Mouse (Mus musculus) midbrain, embryonic 10.5 days (tissue): ENCODE results near the gene Shroom1. TPM values are rescaled to one million over a fixed set of nuclear protein-coding genes. Genes with fewer than 3 reads are reported as not detected.

Source experiments
- DNase-seq: peaks from one replicate; pipeline ENCODE4 v3.0.0-alpha.2; 2017; ENCODE audit warnings: low spot score
- H3K27ac ChIP-seq: fragments of 300-500 bp; sonication (generic); replicated peaks from 2 replicates; pipeline ENCODE4 v1.5.1; 2016; ENCODE audit warnings: mild to moderate bottlenecking
- H3K27me3 ChIP-seq: fragments of 300-500 bp; sonication (generic); 2 replicates; pipeline ENCODE4 v1.6.1; 2016; ENCODE audit warnings: low read depth, mild to moderate bottlenecking; ENCODE audit not compliant: poor library complexity, severe bottlenecking
- H3K36me3 ChIP-seq: fragments of 300-500 bp; sonication (generic); 2 replicates; pipeline ENCODE4 v1.6.1; 2016; ENCODE audit warnings: mild to moderate bottlenecking, moderate library complexity
- H3K4me1 ChIP-seq: fragments of 300-500 bp; sonication (generic); 2 replicates; pipeline ENCODE4 v1.6.1; 2016
- H3K4me3 ChIP-seq: fragments of 300-500 bp; sonication (generic); 2 replicates; pipeline ENCODE4 v1.5.1; 2016; ENCODE audit warnings: mild to moderate bottlenecking, moderate library complexity
- H3K9me3 ChIP-seq: fragments of 300-500 bp; sonication (generic); replicated peaks from 2 replicates; pipeline ENCODE4 v1.6.1; 2016; ENCODE audit warnings: mild to moderate bottlenecking
- WGBS: fragments of 180-500 bp; shearing (Covaris S2); methylation state at CpG from one replicate; pipeline ENCODE4 v1.1.7; 2016; 5-methylcytosine and 5-hydroxymethylcytosine counted together
- polyA plus RNA-seq: library from polyadenylated mRNA; unstranded; fragments of >200 nt; fragmentation: Nextera tagmentation; extraction: Ambion mirVana; gene quantifications from 2 replicates; pipeline ENCODE4 v1.2.1, GENCODE M21; 2016

Gene Shroom1
- polyA plus RNA-seq, 1 experiment from 2014 or later, result 1.8 TPM

- DNase-seq, result no peak
- Histone ChIP-seq H3K27me3 (peaks cover 100% of the 10 kb centered on the region), H3K4me1 (peaks cover 41% of the 10 kb centered on the region), H3K4me3 (peak overlapping the region; percentile 31), H3K36me3 (no peaks in the 10 kb centered on the region), H3K9me3 (peaks cover 10% of the 10 kb centered on the region), H3K27ac (peak overlapping the region; percentile 46)
- 22% methylated on average over 8 of the region's 8 CpGs for WGBS
These were observed 18.6 kb downstream of the Shroom1 start for GRCm38 (mm10) chr11:53475620-53476019.

- H3K4me1 ChIP-seq, result peaks cover 35% of the 10 kb centered on the region
- H3K27me3 ChIP-seq, result peaks cover 98% of the 10 kb centered on the region
- H3K4me3 ChIP-seq, result no peak overlapping the region
- 37% methylated on average over 7 of the region's 7 CpGs for WGBS
- H3K27ac ChIP-seq, result no peak overlapping the region
- DNase-seq, result no peak
- H3K9me3 ChIP-seq, result peaks cover 12% of the 10 kb centered on the region
- H3K36me3 ChIP-seq, result no peaks in the 10 kb centered on the region
These were observed 20.8 kb downstream of the Shroom1 start for GRCm38 (mm10) chr11:53477833-53478232.

DNA sequence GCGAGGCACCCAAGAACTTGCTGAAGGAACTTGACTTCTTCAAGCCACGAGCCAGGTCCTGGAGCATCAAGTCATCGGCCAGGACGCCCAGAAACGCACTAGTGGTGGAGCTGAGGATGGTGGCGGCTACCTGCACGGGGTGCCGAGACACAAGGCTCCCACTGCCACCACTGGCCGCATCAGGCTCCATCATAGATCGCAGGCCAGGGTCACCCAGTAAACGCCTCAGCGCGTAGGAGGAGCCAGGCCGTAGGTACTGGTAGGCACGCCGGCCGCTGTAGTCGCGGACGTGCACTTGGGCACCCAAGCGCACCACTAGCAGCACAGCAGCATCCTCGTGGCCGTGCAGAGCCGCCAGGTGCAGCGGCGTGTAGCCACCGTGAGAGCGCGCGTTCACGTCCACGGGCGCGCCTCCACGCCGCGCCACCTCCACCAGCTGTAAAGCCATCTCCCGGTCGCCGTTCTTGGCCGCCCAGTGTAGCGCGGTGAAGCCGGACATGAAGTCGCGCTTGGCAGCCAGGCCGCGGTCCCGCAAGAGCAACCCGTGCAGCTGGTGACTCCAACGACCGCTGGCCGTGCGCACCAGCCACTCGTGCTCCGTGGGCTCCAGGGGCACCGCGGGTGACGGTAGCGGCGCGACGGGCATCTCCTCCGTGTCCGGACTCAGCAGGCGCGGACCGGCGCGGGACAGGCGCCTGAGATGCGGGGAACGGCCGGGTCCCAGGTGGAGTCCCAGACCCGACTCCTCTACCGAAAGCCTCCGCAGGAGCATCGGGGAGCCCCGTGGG, 21.6 kb downstream of the Shroom1 start:
- DNase-seq, result no peak
- Histone ChIP-seq H3K4me1 (peaks cover 35% of the 10 kb centered on the region), H3K36me3 (no peaks in the 10 kb centered on the region), H3K27me3 (peaks cover 97% of the 10 kb centered on the region), H3K27ac (peak overlapping the region; percentile 49; the same call in 1 of the 2 replicates), H3K9me3 (peaks cover 12% of the 10 kb centered on the region), H3K4me3 (peak overlapping the region; percentile 53)
- WGBS, result 5% methylated on average over 79 of the region's 79 CpGs

DNA sequence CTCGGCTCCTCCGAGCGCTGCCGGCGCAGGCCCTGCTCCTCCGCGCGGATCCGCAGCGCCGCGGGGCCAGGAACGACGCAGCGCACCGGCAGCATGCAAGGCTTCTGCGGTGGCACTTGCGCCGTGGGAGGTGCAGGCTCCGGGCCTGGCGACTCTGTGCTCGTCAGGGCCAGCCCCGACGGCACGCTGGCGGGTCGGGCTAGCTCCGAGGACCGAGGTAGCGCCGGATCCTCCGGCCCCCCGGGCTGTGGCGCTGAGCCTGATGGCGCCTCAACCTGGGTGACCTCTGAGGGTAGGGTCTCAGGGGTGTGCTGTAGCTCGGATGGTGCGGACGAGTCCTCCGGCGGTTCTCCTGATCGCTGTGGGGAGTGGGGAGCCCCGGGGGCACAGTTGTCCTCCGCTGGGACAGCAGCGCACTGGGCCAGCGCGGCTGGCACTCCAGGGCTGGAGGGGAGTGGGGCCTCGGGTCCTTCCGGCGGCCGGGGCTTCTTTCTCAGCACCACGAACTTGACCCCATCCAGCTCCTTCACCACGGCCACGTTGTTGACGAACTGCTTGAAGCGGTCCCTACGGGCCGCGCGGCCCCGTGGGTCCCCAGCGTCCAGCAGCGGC, 22.3 kb downstream of the Shroom1 start:
- WGBS, result under 1% methylated on average over 62 of the region's 62 CpGs
- peak; percentile 53 for DNase-seq
- Histone ChIP-seq H3K4me1 (peaks cover 35% of the 10 kb centered on the region), H3K27ac (peak overlapping the region; percentile 49; the same call in 1 of the 2 replicates), H3K36me3 (no peaks in the 10 kb centered on the region), H3K9me3 (peaks cover 12% of the 10 kb centered on the region), H3K27me3 (peaks cover 97% of the 10 kb centered on the region), H3K4me3 (peak overlapping the region; percentile 53)

DNA sequence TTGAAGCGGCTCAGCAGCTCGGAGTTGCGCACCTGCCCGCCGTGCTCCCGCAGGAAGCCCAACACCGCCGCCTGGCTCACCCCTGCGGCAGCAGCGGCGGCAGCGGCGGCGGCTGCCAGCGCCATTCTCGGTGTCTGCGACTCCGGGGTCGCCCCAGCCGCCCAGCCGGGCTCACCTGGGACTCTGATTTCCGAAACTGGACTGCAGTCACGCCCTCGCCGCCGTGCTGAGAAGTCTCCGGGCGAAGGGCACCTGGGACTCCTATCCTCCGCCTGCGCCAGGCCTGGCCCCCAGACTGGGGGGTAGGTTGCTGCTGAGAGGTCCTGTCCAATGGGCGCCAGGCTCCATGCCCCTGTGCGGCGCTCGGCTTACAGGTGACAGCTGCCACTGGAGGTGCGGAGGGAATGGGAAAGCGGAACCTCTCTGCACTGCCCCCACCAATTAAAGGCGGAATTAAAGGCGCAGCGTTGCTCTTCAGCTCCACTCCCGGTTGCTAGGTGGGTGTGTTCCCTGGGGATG, 22.8 kb downstream of the Shroom1 start, which contains the start of the genes Gm9945 and Sowaha:
Gene Gm9945 (plus strand): TSS at position 384 of the 519 bp plus-strand sequence.
Gene Sowaha (minus strand): TSS at position 492 of the 519 bp plus-strand sequence.
- Histone ChIP-seq H3K36me3 (no peaks in the 10 kb centered on the region), H3K4me1 (peaks cover 35% of the 10 kb centered on the region), H3K9me3 (peaks cover 12% of the 10 kb centered on the region), H3K27me3 (peaks cover 96% of the 10 kb centered on the region), H3K27ac (peak within 1 kb of the TSS; percentile 49; the same call in 1 of the 2 replicates), H3K4me3 (peak within 1 kb of the TSS; percentile 53)
- 6% methylated on average over 39 of the region's 40 CpGs for WGBS
- DNase-seq, result no peak

DNA sequence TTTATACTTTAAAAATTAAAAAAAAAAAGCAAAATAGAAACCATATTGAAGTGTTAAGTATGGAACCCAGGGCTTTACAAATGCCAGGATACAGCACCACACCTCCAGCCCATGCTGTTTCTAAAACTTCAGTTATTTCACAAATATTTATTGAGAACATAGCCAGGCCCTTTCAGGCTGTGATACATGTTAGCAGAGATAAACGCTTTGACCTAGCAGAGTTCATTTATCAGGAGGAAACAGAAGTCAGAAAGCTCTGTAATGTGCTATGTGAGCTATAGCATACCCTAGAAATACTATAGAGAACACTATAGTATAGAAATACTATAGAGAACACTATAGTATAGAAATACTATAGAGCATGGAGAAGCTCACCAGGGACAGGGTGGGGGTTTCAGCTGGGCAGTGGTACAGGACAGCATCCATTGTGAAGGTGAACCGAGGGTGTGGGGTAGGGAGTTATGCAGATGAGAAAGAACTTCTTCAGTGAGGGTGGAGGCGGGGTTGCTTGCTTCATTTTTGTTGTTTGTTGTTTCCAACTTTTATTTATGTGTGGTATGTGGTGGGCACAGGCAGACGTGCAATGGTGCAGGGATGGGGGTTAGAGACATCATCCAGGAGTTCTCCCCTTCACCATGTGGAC, 24.2 kb downstream of the Shroom1 start:
- no peak overlapping the region for H3K4me3 ChIP-seq
- H3K36me3 ChIP-seq, result no peaks in the 10 kb centered on the region
- H3K27me3 ChIP-seq, result peaks cover 96% of the 10 kb centered on the region
- H3K27ac ChIP-seq, result no peak overlapping the region
- peaks cover 12% of the 10 kb centered on the region for H3K9me3 ChIP-seq
- WGBS, result 74% methylated on average over 4 of the region's 4 CpGs
- no peak for DNase-seq
- peaks cover 24% of the 10 kb centered on the region for H3K4me1 ChIP-seq

- peaks cover 96% of the 10 kb centered on the region for H3K27me3 ChIP-seq
These were observed 26.3 kb downstream of the Shroom1 start for GRCm38 (mm10) chr11:53483159-53483891.

GRCm38 (mm10) chr11:53485719-53486118, 28.7 kb downstream of the Shroom1 start:
- H3K27me3 ChIP-seq, result peaks cover 96% of the 10 kb centered on the region
- no peak overlapping the region for H3K27ac ChIP-seq
- DNase-seq, result no peak
- WGBS, result 47% methylated on average over 3 of the region's 3 CpGs
- no peaks in the 10 kb centered on the region for H3K36me3 ChIP-seq
- no peak overlapping the region for H3K4me3 ChIP-seq
- H3K9me3 ChIP-seq, result 0 out of 2 replicates have a peak, but pooled peaks cover 2% of the 10 kb centered on the region
- peaks cover 29% of the 10 kb centered on the region for H3K4me1 ChIP-seq

More at GRCm38 (mm10) chr11:53483159-53483891, 26.3 kb downstream of the Shroom1 start:
- Histone ChIP-seq H3K4me1 (peaks cover 32% of the 10 kb centered on the region), H3K27ac (no peak overlapping the region), H3K36me3 (no peaks in the 10 kb centered on the region), H3K9me3 (peaks cover 12% of the 10 kb centered on the region), H3K4me3 (no peak overlapping the region)
- no peak for DNase-seq
- WGBS, result 79% methylated on average over 9 of the region's 9 CpGs

DNA sequence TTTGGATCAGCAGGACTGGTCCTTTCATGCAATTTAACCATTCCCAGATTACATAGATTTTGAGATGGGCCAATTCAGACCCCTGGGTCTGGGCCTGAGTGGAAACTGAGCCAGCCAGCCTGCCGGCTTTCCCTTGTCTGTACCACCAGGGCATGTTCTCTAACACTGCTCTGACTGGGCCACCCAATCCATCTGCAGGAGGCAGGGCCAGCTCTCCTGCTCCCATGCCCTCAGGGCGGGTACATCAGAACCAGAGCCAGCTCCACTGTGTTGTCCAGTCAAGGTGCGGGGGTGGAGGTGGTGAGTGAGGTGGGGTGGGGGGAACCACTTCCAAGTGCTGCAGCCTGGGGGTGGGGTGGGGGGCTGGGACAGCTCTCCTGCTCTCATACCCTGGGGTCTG, 29.3 kb downstream of the Shroom1 start:
- 58% methylated on average over 3 of the region's 3 CpGs for WGBS
- Histone ChIP-seq H3K27me3 (peaks cover 96% of the 10 kb centered on the region), H3K4me3 (no peak overlapping the region), H3K4me1 (peaks cover 35% of the 10 kb centered on the region), H3K36me3 (no peaks in the 10 kb centered on the region), H3K27ac (no peak overlapping the region), H3K9me3 (no peaks in the 10 kb centered on the region)
- no peak for DNase-seq

- H3K4me1 ChIP-seq, result peaks cover 41% of the 10 kb centered on the region
- no peaks in the 10 kb centered on the region for H3K9me3 ChIP-seq
- H3K4me3 ChIP-seq, result peak overlapping the region; percentile 33
- no peak for DNase-seq
- 10% methylated on average over 27 of the region's 27 CpGs for WGBS
- no peaks in the 10 kb centered on the region for H3K36me3 ChIP-seq
- peaks cover 91% of the 10 kb centered on the region for H3K27me3 ChIP-seq
- no peak overlapping the region; the same call in 1 of the 2 replicates for H3K27ac ChIP-seq
These were observed 30.0 kb downstream of the Shroom1 start for GRCm38 (mm10) chr11:53486822-53487594.

- Histone ChIP-seq H3K27ac (no peak overlapping the region), H3K9me3 (no peaks in the 10 kb centered on the region), H3K4me3 (no peak overlapping the region), H3K4me1 (peaks cover 61% of the 10 kb centered on the region), H3K36me3 (no peaks in the 10 kb centered on the region), H3K27me3 (peaks cover 78% of the 10 kb centered on the region)
- WGBS, result 91% methylated on average over 5 of the region's 5 CpGs
- DNase-seq, result no peak
These were observed 32.0 kb downstream of the Shroom1 start for GRCm38 (mm10) chr11:53489007-53489406.
